Mouse (Mus musculus): ENCODE results near the gene Cenpt.
"Not testable (repeated sequence)": the region's sequence is repeated elsewhere in the genome, so short reads cannot be mapped to it uniquely, and the experiment has no call there.

Gene Cenpt

GRCm38 (mm10) chr8:105854715-105855216, 1.7 kb upstream of the Cenpt start, which contains the start of gene Thap11:
TSS of gene Thap11 (plus strand) at chr8:105855132.
- in situ Hi-C loops (cut with MboI, MseI) = no loop called here

- in situ Hi-C loops (cut with MboI, MseI) = no loop called here
Observed at GRCm38 (mm10) chr8:105854303-105854702, 1.2 kb upstream of the Cenpt start.

- in situ Hi-C loops (cut with MboI, MseI) = no loop called here
Observed at GRCm38 (mm10) chr8:105852146-105852729, 840 bp downstream of the Cenpt start.

- in situ Hi-C loops (cut with MboI, MseI) = no loop called here
Observed at GRCm38 (mm10) chr8:105851651-105852143, 1.4 kb downstream of the Cenpt start.

GRCm38 (mm10) chr8:105850611-105851010, 2.5 kb downstream of the Cenpt start:
- in situ Hi-C loops (cut with MboI, MseI) = no loop called here

GRCm38 (mm10) chr8:105850014-105850413, 3.1 kb downstream of the Cenpt start:
- in situ Hi-C loops (cut with MboI, MseI) = no loop called here

GRCm38 (mm10) chr8:105846678-105847077, 6.4 kb downstream of the Cenpt start:
- in situ Hi-C loops (cut with MboI, MseI) = no loop called here

GRCm38 (mm10) chr8:105839209-105839608, 13.9 kb downstream of the Cenpt start:
- in situ Hi-C loops (cut with MboI, MseI) = no loop called here

- in situ Hi-C loops (cut with MboI, MseI) = no loop called here
Observed at GRCm38 (mm10) chr8:105836991-105837390, 16.1 kb downstream of the Cenpt start.

GRCm38 (mm10) chr8:105835318-105835717, 17.8 kb downstream of the Cenpt start:
- in situ Hi-C loops (cut with MboI, MseI) = no loop called here

- in situ Hi-C loops (cut with MboI, MseI) = not testable (repeated sequence)
Observed at GRCm38 (mm10) chr8:105833740-105834139, 19.3 kb downstream of the Cenpt start.

- in situ Hi-C loops (cut with MboI, MseI) = loop anchor here (5.0 kb wide), 1 partner anchor 35 kb away; the partner anchor contains the start of gene Nutf2
Observed at GRCm38 (mm10) chr8:105826861-105827848, 25.9 kb downstream of the Cenpt start, which contains the start of the genes Ranbp10 and Tsnaxip1. TSS of gene Ranbp10 (minus strand) at chr8:105827350. TSS of gene Tsnaxip1 (plus strand) at chr8:105827731.

- in situ Hi-C loops (cut with MboI, MseI) = loop anchor here (5.0 kb wide), 1 partner anchor 36 kb away; the partner anchor contains the start of gene Nutf2
Observed at GRCm38 (mm10) chr8:105826379-105826778, 26.7 kb downstream of the Cenpt start.

GRCm38 (mm10) chr8:105825506-105825905, 27.6 kb downstream of the Cenpt start:
- in situ Hi-C loops (cut with MboI, MseI) = loop anchor here (5.0 kb wide), 1 partner anchor 37 kb away; the partner anchor contains the start of gene Nutf2

GRCm38 (mm10) chr8:105820925-105821324, 32.2 kb downstream of the Cenpt start:
- in situ Hi-C loops (cut with MboI, MseI) = no loop called here

GRCm38 (mm10) chr8:105819659-105820058, 33.4 kb downstream of the Cenpt start:
- in situ Hi-C loops (cut with MboI, MseI) = no loop called here

- in situ Hi-C loops (cut with MboI, MseI) = loop anchor here (5.0 kb wide), 1 partner anchor 51 kb away; no protein-coding TSS in a partner anchor
Observed at GRCm38 (mm10) chr8:105813241-105813640, 39.8 kb downstream of the Cenpt start.

GRCm38 (mm10) chr8:105812511-105812910, 40.6 kb downstream of the Cenpt start:
- in situ Hi-C loops (cut with MboI, MseI) = loop anchor here (5.0 kb wide), 1 partner anchor 50 kb away; no protein-coding TSS in a partner anchor

GRCm38 (mm10) chr8:105811543-105811942, 41.5 kb downstream of the Cenpt start:
- in situ Hi-C loops (cut with MboI, MseI) = loop anchor here (5.0 kb wide), 1 partner anchor 49 kb away; no protein-coding TSS in a partner anchor

GRCm38 (mm10) chr8:105811061-105811460, 42.0 kb downstream of the Cenpt start:
- in situ Hi-C loops (cut with MboI, MseI) = loop anchor here (5.0 kb wide), 1 partner anchor 49 kb away; no protein-coding TSS in a partner anchor

- in situ Hi-C loops (cut with MboI, MseI) = loop anchor here (5.0 kb wide), 1 partner anchor 48 kb away; no protein-coding TSS in a partner anchor
Observed at GRCm38 (mm10) chr8:105810245-105810786, 42.8 kb downstream of the Cenpt start.

Measured in regulatory T cell (primary cell).